Mouse (Mus musculus): ENCODE measurements around the gene Rabep2.

GRCm38 (mm10) chr7:126456382-126457266 lies 28.1 kb downstream of the Rabep2 start:
- TF ChIP-seq CTCF (conservative IDR thresholded peaks at IDR 0.05 in 1 of 2, IDR thresholded peaks at IDR 0.05 in 1 of 2; ENCODE audit: low read depth in 2 of 2, low read length in 2 of 2), result no peak
- no peak for TF ChIP-seq POLR2A (IDR thresholded peaks at IDR 0.05; ENCODE audit: low read depth, low read length)
- no peak for TF ChIP-seq MAZ (IDR thresholded peaks at IDR 0.05; ENCODE audit: low read depth, low read length)
- no peak for TF ChIP-seq MEF2A (IDR thresholded peaks at IDR 0.05; ENCODE audit: borderline replicate concordance, low read depth, low read length)
- TF ChIP-seq KAT2A (IDR thresholded peaks at IDR 0.05; ENCODE audit: insufficient replicate concordance, low read length), result no peak
- no peak for TF ChIP-seq BHLHE40 (IDR thresholded peaks at IDR 0.05; ENCODE audit: low read depth, low read length)
- no peak for TF ChIP-seq JUN (IDR thresholded peaks at IDR 0.05; ENCODE audit: insufficient read depth, low read depth, low read length)
- no peak for TF ChIP-seq ZNF384 (IDR thresholded peaks at IDR 0.05; ENCODE audit: low read depth, low read length)
- no peak for TF ChIP-seq MAFK (IDR thresholded peaks at IDR 0.05; ENCODE audit: insufficient replicate concordance, low read length)
- TF ChIP-seq CHD2 (IDR thresholded peaks at IDR 0.05; ENCODE audit: low read length), result no peak
- no peak for TF ChIP-seq ETS1 (conservative IDR thresholded peaks at IDR 0.05; ENCODE audit: low read depth, low read length)
- TF ChIP-seq E2F4 (IDR thresholded peaks at IDR 0.05; ENCODE audit: insufficient replicate concordance, low read depth, low read length), result no peak
- TF ChIP-seq POLR2AphosphoS2 (IDR thresholded peaks at IDR 0.05; ENCODE audit: low read depth, low read length), result no peak
- TF ChIP-seq RCOR1 (conservative IDR thresholded peaks at IDR 0.05; ENCODE audit: low read depth, low read length), result no peak

All from CH12.LX (cell line).